Mouse (Mus musculus): ENCODE results near the gene Lca5l. TPM values are rescaled to one million over a fixed set of nuclear protein-coding genes. Genes with fewer than 3 reads are reported as not detected.
A peak's percentile ranks its signal among the peaks of the same experiment; 100 is the strongest.
"Not testable (repeated sequence)": the region's sequence is repeated elsewhere in the genome, so short reads cannot be mapped to it uniquely, and the experiment has no call there.

Gene Lca5l
- polyA plus RNA-seq, 1 experiment from 2014 or later, result 1.6 TPM

- H3K4me3 ChIP-seq (replicated peaks; ENCODE audit: low read depth, low read length), result no peak overlapping the region
- no peak overlapping the region for H3K4me2 ChIP-seq (ENCODE audit: low read length)
- 20% methylated on average over 9 of the region's 9 CpGs for WGBS
- peaks cover 2% of the 10 kb centered on the region; the same call in 1 of the 2 replicates for H3K4me1 ChIP-seq (replicated peaks; ENCODE audit: insufficient read depth, low read length)
- peak; percentile 78 for DNase-seq (ENCODE audit: low spot score)
- H3K9me3 ChIP-seq (replicated peaks; ENCODE audit: low read length), result no peaks in the 10 kb centered on the region
- no peak overlapping the region for H3K27ac ChIP-seq
- peak; percentile 71 for ATAC-seq (replicated peaks; ENCODE audit: low FRiP score, low read depth)
- no peaks in the 10 kb centered on the region for H3K27me3 ChIP-seq (ENCODE audit: insufficient read depth, low read length)
- peaks cover 3% of the 10 kb centered on the region; the same call in 1 of the 2 replicates for H3K36me3 ChIP-seq (ENCODE audit: insufficient read depth, low read length)
- H3K9ac ChIP-seq (ENCODE audit: low read depth, low read length), result no peak overlapping the region
- peak; percentile 97 for TF ChIP-seq CTCF (IDR thresholded peaks at IDR 0.05; ENCODE audit: low read depth)
Measured at GRCm38 (mm10) chr16:96151551-96151950, 40.5 kb downstream of the Lca5l start.

- Histone ChIP-seq H3K4me1 (replicated peaks; ENCODE audit: insufficient read depth, low read length) (peaks cover 2% of the 10 kb centered on the region; the same call in 1 of the 2 replicates), H3K27me3 (ENCODE audit: insufficient read depth, low read length) (no peaks in the 10 kb centered on the region), H3K4me2 (ENCODE audit: low read length) (no peak overlapping the region), H3K27ac (0 out of 2 replicates have a peak overlapping the region, but pooled peaks have one; percentile 8), H3K9ac (ENCODE audit: low read depth, low read length) (no peak overlapping the region), H3K4me3 (replicated peaks; ENCODE audit: low read depth, low read length) (no peak overlapping the region), H3K36me3 (ENCODE audit: insufficient read depth, low read length) (peaks cover 3% of the 10 kb centered on the region; the same call in 1 of the 2 replicates), H3K9me3 (replicated peaks; ENCODE audit: low read length) (no peaks in the 10 kb centered on the region)
- ATAC-seq (replicated peaks; ENCODE audit: low FRiP score, low read depth), result no peak
- WGBS, result 63% methylated on average over 4 of the region's 4 CpGs
- no peak for TF ChIP-seq CTCF (IDR thresholded peaks at IDR 0.05; ENCODE audit: low read depth)
- no peak for DNase-seq (ENCODE audit: low spot score)
Measured at GRCm38 (mm10) chr16:96150995-96151394, 41.1 kb downstream of the Lca5l start.

GRCm38 (mm10) chr16:96149311-96149710, 42.8 kb downstream of the Lca5l start:
- no peaks in the 10 kb centered on the region for H3K27me3 ChIP-seq (ENCODE audit: insufficient read depth, low read length)
- no peak overlapping the region for H3K4me2 ChIP-seq (ENCODE audit: low read length)
- no peak overlapping the region for H3K9ac ChIP-seq (ENCODE audit: low read depth, low read length)
- ATAC-seq (replicated peaks; ENCODE audit: low FRiP score, low read depth), result no peak
- WGBS, result 48% methylated on average over 9 of the region's 9 CpGs
- TF ChIP-seq CTCF (IDR thresholded peaks at IDR 0.05; ENCODE audit: low read depth), result no peak
- no peak overlapping the region for H3K4me3 ChIP-seq (replicated peaks; ENCODE audit: low read depth, low read length)
- H3K27ac ChIP-seq, result 0 out of 2 replicates have a peak overlapping the region, but pooled peaks have one; percentile 13
- H3K36me3 ChIP-seq (ENCODE audit: insufficient read depth, low read length), result 0 out of 2 replicates have a peak, but pooled peaks cover 3% of the 10 kb centered on the region
- peaks cover 2% of the 10 kb centered on the region; the same call in 1 of the 2 replicates for H3K4me1 ChIP-seq (replicated peaks; ENCODE audit: insufficient read depth, low read length)
- H3K9me3 ChIP-seq (replicated peaks; ENCODE audit: low read length), result no peaks in the 10 kb centered on the region
- DNase-seq (ENCODE audit: low spot score), result peak; percentile 57

GRCm38 (mm10) chr16:96148834-96149233, 43.2 kb downstream of the Lca5l start:
- Histone ChIP-seq H3K9ac (ENCODE audit: low read depth, low read length) (no peak overlapping the region), H3K4me1 (replicated peaks; ENCODE audit: insufficient read depth, low read length) (peaks cover 2% of the 10 kb centered on the region; the same call in 1 of the 2 replicates), H3K36me3 (ENCODE audit: insufficient read depth, low read length) (0 out of 2 replicates have a peak, but pooled peaks cover 3% of the 10 kb centered on the region), H3K27me3 (ENCODE audit: insufficient read depth, low read length) (no peaks in the 10 kb centered on the region), H3K9me3 (replicated peaks; ENCODE audit: low read length) (no peaks in the 10 kb centered on the region), H3K27ac (0 out of 2 replicates have a peak overlapping the region, but pooled peaks have one; percentile 13), H3K4me3 (replicated peaks; ENCODE audit: low read depth, low read length) (no peak overlapping the region), H3K4me2 (ENCODE audit: low read length) (no peak overlapping the region)
- TF ChIP-seq CTCF (IDR thresholded peaks at IDR 0.05; ENCODE audit: low read depth), result no peak
- 61% methylated on average over 6 of the region's 6 CpGs for WGBS
- no peak for DNase-seq (ENCODE audit: low spot score)
- ATAC-seq (replicated peaks; ENCODE audit: low FRiP score, low read depth), result no peak

- WGBS, result 2% methylated on average over 5 of the region's 5 CpGs
- Histone ChIP-seq H3K27me3 (ENCODE audit: insufficient read depth, low read length) (no peaks in the 10 kb centered on the region), H3K4me1 (replicated peaks; ENCODE audit: insufficient read depth, low read length) (no peaks in the 10 kb centered on the region; the same call in 1 of the 2 replicates), H3K27ac (no peak overlapping the region), H3K9me3 (replicated peaks; ENCODE audit: low read length) (no peaks in the 10 kb centered on the region), H3K4me2 (ENCODE audit: low read length) (peak overlapping the region; percentile 73), H3K36me3 (ENCODE audit: insufficient read depth, low read length) (no peaks in the 10 kb centered on the region), H3K4me3 (replicated peaks; ENCODE audit: low read depth, low read length) (peak overlapping the region; percentile 69), H3K9ac (ENCODE audit: low read depth, low read length) (peak overlapping the region; percentile 52)
- peak; percentile 44 for ATAC-seq (replicated peaks; ENCODE audit: low FRiP score, low read depth)
- DNase-seq (ENCODE audit: low spot score), result no peak
- TF ChIP-seq CTCF (IDR thresholded peaks at IDR 0.05; ENCODE audit: low read depth), result no peak
Measured at GRCm38 (mm10) chr16:96145814-96146213, 46.3 kb downstream of the Lca5l start.

- no peak within 1 kb of the TSS for H3K27ac ChIP-seq
- H3K4me3 ChIP-seq (replicated peaks; ENCODE audit: low read depth, low read length), result peak within 1 kb of the TSS; percentile 69
- H3K36me3 ChIP-seq (ENCODE audit: insufficient read depth, low read length), result no peaks in the 10 kb centered on the region
- no peaks in the 10 kb centered on the region for H3K27me3 ChIP-seq (ENCODE audit: insufficient read depth, low read length)
- WGBS, result under 1% methylated on average over 66 of the region's 68 CpGs
- peak within 1 kb of the TSS; percentile 73 for H3K4me2 ChIP-seq (ENCODE audit: low read length)
- H3K9ac ChIP-seq (ENCODE audit: low read depth, low read length), result peak within 1 kb of the TSS; percentile 52
- TF ChIP-seq CTCF (IDR thresholded peaks at IDR 0.05; ENCODE audit: low read depth), result peak; percentile 96
- ATAC-seq (replicated peaks; ENCODE audit: low FRiP score, low read depth), result peak; percentile 96
- no peaks in the 10 kb centered on the region; the same call in 1 of the 2 replicates for H3K4me1 ChIP-seq (replicated peaks; ENCODE audit: insufficient read depth, low read length)
- H3K9me3 ChIP-seq (replicated peaks; ENCODE audit: low read length), result no peaks in the 10 kb centered on the region
- peak; percentile 100 for DNase-seq (ENCODE audit: low spot score)
Measured at GRCm38 (mm10) chr16:96145110-96145800, 46.8 kb downstream of the Lca5l start, which contains the start of gene Wrb. TSS of gene Wrb (plus strand) at chr16:96145407.

GRCm38 (mm10) chr16:96144748-96145109, 47.3 kb downstream of the Lca5l start:
- H3K4me2 ChIP-seq (ENCODE audit: low read length); H3K36me3 ChIP-seq (ENCODE audit: insufficient read depth, low read length); H3K9me3 ChIP-seq (replicated peaks; ENCODE audit: low read length); H3K27ac ChIP-seq; H3K27me3 ChIP-seq (ENCODE audit: insufficient read depth, low read length); H3K4me3 ChIP-seq (replicated peaks; ENCODE audit: low read depth, low read length); DNase-seq (ENCODE audit: low spot score); H3K4me1 ChIP-seq (replicated peaks; ENCODE audit: insufficient read depth, low read length); H3K9ac ChIP-seq (ENCODE audit: low read depth, low read length): not testable (repeated sequence)
- WGBS, result 24% methylated on average over 6 of the region's 6 CpGs
- ATAC-seq (replicated peaks; ENCODE audit: low FRiP score, low read depth), result peak; percentile 31
